Mouse (Mus musculus): ENCODE data around the gene Nt5e.

GRCm38 (mm10) chr9:88366308-88366707 lies 39.3 kb downstream of the Nt5e start:
- TF ChIP-seq CTCF (conservative IDR thresholded peaks at IDR 0.05; ENCODE audit: low read length) (no peak), POU5F1 (IDR thresholded peaks at IDR 0.05; ENCODE audit: borderline replicate concordance, low read length) (no peak)
